Mouse (Mus musculus) heart, embryonic 16.5 days (tissue): ENCODE measurements around the gene Synj1. TPM values are rescaled to one million over a fixed set of nuclear protein-coding genes. Genes with fewer than 3 reads are reported as not detected.

ENCODE experiments used
- ATAC-seq: fragments of 200-750 bp; cut with Nextera tagmentation; replicated peaks from 2 replicates; pipeline ENCODE4 v1.8.0; 2017; ENCODE audit warnings: moderate number of reproducible peaks; ENCODE audit not compliant: insufficient read depth, low FRiP score; ENCODE audit errors: extremely low read depth
- H3K27ac ChIP-seq: fragments of 300-500 bp; sonication (generic); 2 replicates; pipeline ENCODE4 v1.5.1; 2014; ENCODE audit warnings: mild to moderate bottlenecking, low read length, control low read depth, moderate library complexity
- H3K27me3 ChIP-seq: fragments of 300-500 bp; sonication (generic); 2 replicates; pipeline ENCODE4 v1.6.1; 2014; ENCODE audit warnings: low read length, mixed read lengths; ENCODE audit not compliant: control insufficient read depth, insufficient read depth
- H3K36me3 ChIP-seq: fragments of 300-500 bp; sonication (generic); 2 replicates; pipeline ENCODE4 v1.6.1; 2014; ENCODE audit not compliant: control insufficient read depth, insufficient read depth
- H3K4me1 ChIP-seq: fragments of 300-500 bp; sonication (generic); 2 replicates; pipeline ENCODE4 v1.6.1; 2014; ENCODE audit warnings: low read length, mixed read lengths; ENCODE audit not compliant: control insufficient read depth, insufficient read depth
- H3K4me2 ChIP-seq: fragments of 300-500 bp; sonication (generic); 2 replicates; pipeline ENCODE4 v1.6.1; 2014; ENCODE audit warnings: low read depth, mild to moderate bottlenecking, control low read depth, low read length
- H3K4me3 ChIP-seq: fragments of 300-500 bp; sonication (generic); 2 replicates; pipeline ENCODE4 v1.5.1; 2014; ENCODE audit warnings: mild to moderate bottlenecking, control low read depth, low read length
- H3K9ac ChIP-seq: fragments of 300-500 bp; sonication (generic); 2 replicates; pipeline ENCODE4 v1.6.1; 2014; ENCODE audit warnings: low read length, control low read depth
- H3K9me3 ChIP-seq: fragments of 300-500 bp; sonication (generic); replicated peaks from 2 replicates; pipeline ENCODE4 v1.6.1; 2016; ENCODE audit warnings: low read length; ENCODE audit not compliant: control insufficient read depth
- WGBS: fragments of 180-500 bp; shearing (Covaris S2); extraction: QIAGEN DNeasy Blood & Tissue Kit; methylation state at CpG from one replicate; pipeline ENCODE4 v1.1.7; 2014; 5-methylcytosine and 5-hydroxymethylcytosine counted together
- polyA plus RNA-seq: library from polyadenylated mRNA; unstranded; fragments of >200 nt; fragmentation: Nextera tagmentation; extraction: Ambion mirVana; gene quantifications from 2 replicates; pipeline ENCODE4 v1.2.1, GENCODE M21; 2015

Synj1 gene
- polyA plus RNA-seq, 1 experiment from 2014 or later, result 10.8 TPM

GRCm38 (mm10) chr16:91019476-91019875, 8.4 kb upstream of the Synj1 start:
- no peak for ATAC-seq
- Histone ChIP-seq H3K27me3 (no peaks in the 10 kb centered on the region), H3K4me2 (no peak overlapping the region)

GRCm38 (mm10) chr16:91015761-91016160, 4.7 kb upstream of the Synj1 start:
- no peak overlapping the region for H3K9ac ChIP-seq

More at GRCm38 (mm10) chr16:91019476-91019875, 8.4 kb upstream of the Synj1 start:
- Histone ChIP-seq H3K4me1 (no peaks in the 10 kb centered on the region), H3K9me3 (peaks cover 4% of the 10 kb centered on the region; the same call in 1 of the 2 replicates), H3K36me3 (peaks cover 73% of the 10 kb centered on the region), H3K4me3 (no peak overlapping the region), H3K27ac (no peak overlapping the region), H3K9ac (no peak overlapping the region)
- WGBS, result 86% methylated on average over 4 of the region's 4 CpGs

GRCm38 (mm10) chr16:91011847-91012246, 739 bp upstream of the Synj1 start:
- peaks cover 21% of the 10 kb centered on the region for H3K36me3 ChIP-seq
- no peaks in the 10 kb centered on the region for H3K9me3 ChIP-seq
- no peak overlapping the region; the same call in 1 of the 2 replicates for H3K9ac ChIP-seq
- ATAC-seq, result no peak
- H3K27ac ChIP-seq, result no peak overlapping the region
- 35% methylated on average over 3 of the region's 3 CpGs for WGBS
- H3K4me3 ChIP-seq, result peak overlapping the region; percentile 76
- H3K4me1 ChIP-seq, result peaks cover 13% of the 10 kb centered on the region
- H3K4me2 ChIP-seq, result peak overlapping the region; percentile 63
- H3K27me3 ChIP-seq, result no peaks in the 10 kb centered on the region

More at GRCm38 (mm10) chr16:91015761-91016160, 4.7 kb upstream of the Synj1 start:
- H3K27me3 ChIP-seq, result no peaks in the 10 kb centered on the region
- no peak overlapping the region for H3K4me3 ChIP-seq
- ATAC-seq, result no peak
- no peak overlapping the region for H3K4me2 ChIP-seq
- no peaks in the 10 kb centered on the region for H3K9me3 ChIP-seq
- H3K4me1 ChIP-seq, result peaks cover 5% of the 10 kb centered on the region; the same call in 1 of the 2 replicates
- 79% methylated on average over 4 of the region's 4 CpGs for WGBS
- H3K36me3 ChIP-seq, result peaks cover 53% of the 10 kb centered on the region
- H3K27ac ChIP-seq, result no peak overlapping the region

- Histone ChIP-seq H3K4me2 (peak overlapping the region; percentile 93), H3K4me1 (peaks cover 13% of the 10 kb centered on the region), H3K4me3 (peak overlapping the region; percentile 76), H3K27ac (peak overlapping the region; percentile 84), H3K27me3 (no peaks in the 10 kb centered on the region), H3K9me3 (no peaks in the 10 kb centered on the region), H3K9ac (peak overlapping the region; percentile 82), H3K36me3 (peaks cover 13% of the 10 kb centered on the region)
- 0% methylated on average over 35 of the region's 42 CpGs for WGBS
- ATAC-seq, result peak; percentile 30
Observed at GRCm38 (mm10) chr16:91010581-91011020, 507 bp downstream of the Synj1 start.

GRCm38 (mm10) chr16:91009942-91010529, 1.1 kb downstream of the Synj1 start:
- no peak for ATAC-seq
- under 1% methylated on average over 19 of the region's 19 CpGs for WGBS
- H3K27me3 ChIP-seq, result no peaks in the 10 kb centered on the region
- H3K9ac ChIP-seq, result peak overlapping the region; percentile 82
- H3K4me3 ChIP-seq, result peak overlapping the region; percentile 76
- H3K4me2 ChIP-seq, result peak overlapping the region; percentile 93
- H3K36me3 ChIP-seq, result peaks cover 7% of the 10 kb centered on the region
- H3K9me3 ChIP-seq, result no peaks in the 10 kb centered on the region
- H3K4me1 ChIP-seq, result peaks cover 13% of the 10 kb centered on the region
- peak overlapping the region; percentile 84 for H3K27ac ChIP-seq

GRCm38 (mm10) chr16:91004915-91005538, 6.1 kb downstream of the Synj1 start:
- H3K9ac ChIP-seq, result no peak overlapping the region
- H3K36me3 ChIP-seq, result no peaks in the 10 kb centered on the region
- H3K4me2 ChIP-seq, result no peak overlapping the region
- no peak for ATAC-seq
- no peak overlapping the region for H3K27ac ChIP-seq
- H3K27me3 ChIP-seq, result no peaks in the 10 kb centered on the region
- H3K9me3 ChIP-seq, result no peaks in the 10 kb centered on the region
- WGBS, result 73% methylated on average over 4 of the region's 4 CpGs
- no peak overlapping the region for H3K4me3 ChIP-seq
- H3K4me1 ChIP-seq, result peaks cover 8% of the 10 kb centered on the region

GRCm38 (mm10) chr16:91001098-91001497, 10.0 kb downstream of the Synj1 start:
- Histone ChIP-seq H3K27me3 (no peaks in the 10 kb centered on the region), H3K36me3 (no peaks in the 10 kb centered on the region), H3K4me2 (no peak overlapping the region), H3K9ac (no peak overlapping the region), H3K4me1 (no peaks in the 10 kb centered on the region), H3K4me3 (no peak overlapping the region), H3K27ac (no peak overlapping the region), H3K9me3 (no peaks in the 10 kb centered on the region)
- no peak for ATAC-seq
- WGBS, result 85% methylated on average over 2 of the region's 2 CpGs

GRCm38 (mm10) chr16:90999827-91000226, 11.3 kb downstream of the Synj1 start:
- H3K4me2 ChIP-seq, result no peak overlapping the region
- no peak for ATAC-seq
- H3K9me3 ChIP-seq, result no peaks in the 10 kb centered on the region
- no peak overlapping the region for H3K4me3 ChIP-seq
- H3K27ac ChIP-seq, result no peak overlapping the region
- H3K27me3 ChIP-seq, result no peaks in the 10 kb centered on the region
- H3K36me3 ChIP-seq, result no peaks in the 10 kb centered on the region
- peaks cover 8% of the 10 kb centered on the region for H3K4me1 ChIP-seq
- no peak overlapping the region for H3K9ac ChIP-seq
- WGBS, result 84% methylated on average over 4 of the region's 4 CpGs

GRCm38 (mm10) chr16:90997822-90998221, 13.3 kb downstream of the Synj1 start:
- Histone ChIP-seq H3K4me1 (peaks cover 12% of the 10 kb centered on the region), H3K27ac (no peak overlapping the region), H3K36me3 (no peaks in the 10 kb centered on the region), H3K4me3 (no peak overlapping the region), H3K9me3 (no peaks in the 10 kb centered on the region), H3K4me2 (no peak overlapping the region), H3K9ac (no peak overlapping the region), H3K27me3 (no peaks in the 10 kb centered on the region)
- WGBS, result 83% methylated on average over 3 of the region's 3 CpGs
- ATAC-seq, result no peak
